Mouse (Mus musculus): ENCODE measurements around the gene Phkg1.
A peak's percentile ranks its signal among the peaks of the same experiment; 100 is the strongest.
"Not testable (repeated sequence)": the region's sequence is repeated elsewhere in the genome, so short reads cannot be mapped to it uniquely, and the experiment has no call there.

The Phkg1 gene

GRCm38 (mm10) chr5:129898449-129898848 lies at the start of gene Phkg1:
Gene Phkg1, minus strand, starts transcription at chr5:129898549.
- no peak for DNase-seq

GRCm38 (mm10) chr5:129947528-129948033 lies 49.2 kb upstream of the Phkg1 start:
- no peak for DNase-seq

- DNase-seq: no peak
Measured at GRCm38 (mm10) chr5:129943402-129943801, 45.1 kb upstream of the Phkg1 start.

- peak; percentile 22 for DNase-seq
Measured at GRCm38 (mm10) chr5:129942073-129942939, 44.0 kb upstream of the Phkg1 start.

- peak; percentile 98 for DNase-seq
Measured at GRCm38 (mm10) chr5:129941495-129942045, 43.2 kb upstream of the Phkg1 start, which contains the start of gene Vkorc1l1. Gene Vkorc1l1, plus strand, starts transcription at chr5:129941970.

- DNase-seq: no peak
Measured at GRCm38 (mm10) chr5:129940736-129941494, 42.6 kb upstream of the Phkg1 start.

- DNase-seq: no peak
Measured at GRCm38 (mm10) chr5:129940281-129940680, 41.9 kb upstream of the Phkg1 start.

- no peak for DNase-seq
Measured at GRCm38 (mm10) chr5:129936941-129937340, 38.6 kb upstream of the Phkg1 start.

- DNase-seq: no peak
Measured at GRCm38 (mm10) chr5:129929924-129930855, 31.8 kb upstream of the Phkg1 start.

GRCm38 (mm10) chr5:129925933-129926332 lies 27.6 kb upstream of the Phkg1 start:
- DNase-seq: no peak

GRCm38 (mm10) chr5:129924820-129925452 lies 26.6 kb upstream of the Phkg1 start:
- no peak for DNase-seq

GRCm38 (mm10) chr5:129921972-129922371 lies 23.6 kb upstream of the Phkg1 start:
- DNase-seq: no peak

- no peak for DNase-seq
Measured at GRCm38 (mm10) chr5:129919320-129919719, 21.0 kb upstream of the Phkg1 start.

GRCm38 (mm10) chr5:129918752-129919151 lies 20.4 kb upstream of the Phkg1 start:
- no peak for DNase-seq

GRCm38 (mm10) chr5:129918065-129918651 lies 19.8 kb upstream of the Phkg1 start:
- no peak for DNase-seq

- DNase-seq: not testable (repeated sequence)
Measured at GRCm38 (mm10) chr5:129915491-129915890, 17.1 kb upstream of the Phkg1 start.

GRCm38 (mm10) chr5:129914024-129914423 lies 15.7 kb upstream of the Phkg1 start:
- DNase-seq: no peak

- DNase-seq: no peak
Measured at GRCm38 (mm10) chr5:129909591-129909990, 11.2 kb upstream of the Phkg1 start.

GRCm38 (mm10) chr5:129909147-129909546 lies 10.8 kb upstream of the Phkg1 start:
- no peak for DNase-seq

GRCm38 (mm10) chr5:129908242-129908965 lies 10.1 kb upstream of the Phkg1 start, which contains the start of gene Nupr1l:
Gene Nupr1l, plus strand, starts transcription at chr5:129908540.
- peak; percentile 89 for DNase-seq

Measured in layer of hippocampus, adult 9-11 months (tissue).